Mouse (Mus musculus): Measurements from ENCODE around the gene Bhlhe40.

GRCm38 (mm10) chr6:108704316-108705080 lies 44.1 kb downstream of the Bhlhe40 start:
- TF ChIP-seq CTCF (IDR thresholded peaks at IDR 0.05; ENCODE audit: borderline replicate concordance, control insufficient read depth, extremely low read depth, insufficient read depth, low read length, poor library complexity) (no peak), POLR2A (IDR thresholded peaks at IDR 0.05; ENCODE audit: control insufficient read depth, extremely low read depth, insufficient read depth, low read length, poor library complexity) (no peak)
